Mouse (Mus musculus): Measurements from ENCODE around the gene Pah. TPM values are rescaled to one million over a fixed set of nuclear protein-coding genes. Genes with fewer than 3 reads are reported as not detected.

The Pah gene
- polyA plus RNA-seq, 1 experiment, result not detected

DNA sequence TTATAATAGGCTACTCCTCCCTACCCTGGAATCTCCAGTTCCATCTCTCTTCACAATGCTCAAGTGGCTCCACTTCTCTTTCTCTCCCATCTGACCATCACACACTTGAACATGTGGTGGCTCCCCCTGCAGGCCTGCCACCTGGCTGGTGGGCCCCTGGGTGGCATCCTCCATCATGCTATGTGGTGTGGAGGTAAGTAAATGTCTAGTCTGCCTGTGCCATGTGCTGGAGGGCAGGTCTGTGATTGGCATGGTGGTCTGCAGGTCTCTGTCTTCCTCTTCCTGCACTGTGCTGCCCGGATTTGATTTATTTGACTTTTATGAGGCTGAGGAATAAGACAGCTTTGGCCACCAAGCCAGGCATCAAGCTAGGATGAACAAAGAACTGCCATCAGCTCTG, 103.6 kb downstream of the Pah start:
- no peaks in the 10 kb centered on the region for H3K27me3 ChIP-seq (replicated peaks)

More for the DNA sequence above, 103.6 kb downstream of the Pah start:
- H3K36me3 ChIP-seq (replicated peaks; ENCODE audit: low read length), result no peaks in the 10 kb centered on the region
- H3K9me3 ChIP-seq, result peaks cover 15% of the 10 kb centered on the region; the same call in 1 of the 2 replicates
- TF ChIP-seq FLI1 (IDR thresholded peaks at IDR 0.05; ENCODE audit: low read length) (no peak), GATA1 (IDR thresholded peaks at IDR 0.05; ENCODE audit: borderline replicate concordance, low read length) (no peak)
- H3K4me1 ChIP-seq, result peaks cover 12% of the 10 kb centered on the region
- no peak overlapping the region for H3K4me3 ChIP-seq (replicated peaks)

Other genes with a start within 250 kb of the Pah start
- not detected in 2 replicates for gene Ascl1, start 28.1 kb upstream of the Pah start, polyA plus RNA-seq (2012; ENCODE audit: insufficient read depth, low replicate concordance)

Measured in megakaryocyte, embryonic 14.5 days (primary cell).